15 mouse cellular contexts compared by ENCODE assay signal in the genomic region with DNA sequence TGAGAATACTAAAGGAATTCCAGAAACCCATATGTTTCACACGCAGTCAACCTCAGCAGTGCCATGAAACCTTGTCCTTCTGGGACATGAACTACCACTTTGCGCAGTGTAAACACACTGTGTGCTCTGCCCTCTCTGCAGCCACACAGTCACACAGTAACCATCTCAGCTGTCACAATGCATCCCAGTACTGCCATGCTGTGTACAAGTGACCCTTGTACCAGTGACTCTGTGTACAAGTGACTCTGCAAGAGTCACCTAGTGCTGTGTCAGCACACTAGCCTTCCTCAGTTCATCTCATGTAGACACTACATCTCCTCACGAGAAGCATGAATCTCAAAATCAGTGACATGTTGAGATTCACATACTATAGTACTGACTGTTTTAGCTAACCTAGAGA. TPM values are rescaled to one million over a fixed set of nuclear protein-coding genes. Genes with fewer than 3 reads are reported as not detected.
DNase-seq lines count a peak whose midpoint lies in the region; ATAC-seq and TF ChIP-seq lines count a peak whose summit lies in the region.
"Had no signal": no experiment of that assay in that cellular context is flagged by ENCODE, and none has a peak within 500 bp of the region (broad histone marks: within the 10 kb centered on the region; RNA-seq: fewer than 3 reads in every experiment).

No protein-coding gene starts in this region.

- no peaks in the 10 kb centered on the region for H3K9me3 ChIP-seq in intestine, postnatal 0 days (ENCODE audit: control insufficient read depth)
- no peaks in the 10 kb centered on the region for H3K9me3 ChIP-seq in intestine, embryonic 16.5 days (ENCODE audit: control insufficient read depth, low read length)
- H3K9me3 ChIP-seq in liver, postnatal 0 days (ENCODE audit: low read length), result no peaks in the 10 kb centered on the region
- no peaks in the 10 kb centered on the region for H3K9me3 ChIP-seq in liver, embryonic 12.5 days (replicated peaks)
- H3K9me3 ChIP-seq: embryonic facial prominence, embryonic 10.5 days; embryonic facial prominence, embryonic 12.5 days; forebrain, embryonic 13.5 days; forebrain, embryonic 15.5 days; G1E had no signal

- no peak for TF ChIP-seq EP300 in liver, postnatal 0 days (IDR thresholded peaks at IDR 0.05; ENCODE audit: low read depth)

- H3K27ac ChIP-seq in intestine, postnatal 0 days (ENCODE audit: low read depth, low read length), result no peak overlapping the region
- no peak overlapping the region for H3K27ac ChIP-seq in intestine, embryonic 16.5 days (ENCODE audit: low read length)
- H3K27ac ChIP-seq in liver, postnatal 0 days (ENCODE audit: low read depth), result no peak overlapping the region
- H3K27ac ChIP-seq in liver, embryonic 12.5 days, result no peak overlapping the region
- H3K27ac ChIP-seq: embryonic facial prominence, embryonic 10.5 days; embryonic facial prominence, embryonic 12.5 days; forebrain, embryonic 13.5 days; forebrain, embryonic 15.5 days had no signal

- DNase-seq in liver, postnatal 0 days, result no peak
- DNase-seq in yolk sac, embryonic 10.5 days (ENCODE audit: low spot score), result peak; percentile 50
- DNase-seq: adrenal gland, adult 8-10 months; cerebellum, adult 11-12 months had no signal

- no peaks in the 10 kb centered on the region for H3K27me3 ChIP-seq in intestine, postnatal 0 days (replicated peaks; ENCODE audit: control insufficient read depth, insufficient read depth, low read length)
- H3K27me3 ChIP-seq in intestine, embryonic 16.5 days (replicated peaks; ENCODE audit: control insufficient read depth, insufficient read depth, low read length), result no peaks in the 10 kb centered on the region
- no peaks in the 10 kb centered on the region for H3K27me3 ChIP-seq in liver, postnatal 0 days (ENCODE audit: insufficient read depth, low read length)
- H3K27me3 ChIP-seq in liver, embryonic 12.5 days (replicated peaks), result peaks cover 39% of the 10 kb centered on the region
- H3K27me3 ChIP-seq: forebrain, embryonic 15.5 days; Patski had no signal

- H3K4me1 ChIP-seq in intestine, postnatal 0 days (replicated peaks; ENCODE audit: control insufficient read depth, insufficient read depth, low read length), result 0 out of 2 replicates have a peak, but pooled peaks cover 4% of the 10 kb centered on the region
- H3K4me1 ChIP-seq in intestine, embryonic 16.5 days (ENCODE audit: control insufficient read depth, insufficient read depth, low read length), result peaks cover 27% of the 10 kb centered on the region
- H3K4me1 ChIP-seq in liver, postnatal 0 days (ENCODE audit: insufficient read depth), result 0 out of 2 replicates have a peak, but pooled peaks cover 4% of the 10 kb centered on the region
- H3K4me1 ChIP-seq in liver, embryonic 12.5 days, result peaks cover 7% of the 10 kb centered on the region; the same call in 1 of the 2 replicates

- H3K4me2 ChIP-seq in intestine, postnatal 0 days (replicated peaks; ENCODE audit: low read depth), result no peak overlapping the region
- H3K4me2 ChIP-seq in intestine, embryonic 16.5 days (ENCODE audit: low read depth, low read length), result no peak overlapping the region
- H3K4me2 ChIP-seq in liver, postnatal 0 days (ENCODE audit: low read depth, low read length), result no peak overlapping the region
- H3K4me2 ChIP-seq in liver, embryonic 12.5 days, result no peak overlapping the region
- H3K4me2 ChIP-seq: embryonic facial prominence, embryonic 12.5 days; forebrain, embryonic 13.5 days; forebrain, embryonic 15.5 days had no signal

- no peaks in the 10 kb centered on the region for H3K36me3 ChIP-seq in intestine, postnatal 0 days (ENCODE audit: control insufficient read depth, insufficient read depth)
- no peaks in the 10 kb centered on the region for H3K36me3 ChIP-seq in intestine, embryonic 16.5 days (ENCODE audit: control insufficient read depth, insufficient read depth, low read length)
- H3K36me3 ChIP-seq in liver, postnatal 0 days (replicated peaks; ENCODE audit: insufficient read depth, low read length), result no peaks in the 10 kb centered on the region
- H3K36me3 ChIP-seq in liver, embryonic 12.5 days, result no peaks in the 10 kb centered on the region
- H3K36me3 ChIP-seq: embryonic facial prominence, embryonic 10.5 days; embryonic facial prominence, embryonic 12.5 days; forebrain, embryonic 15.5 days; G1E had no signal

- H3K9ac ChIP-seq in intestine, postnatal 0 days (ENCODE audit: low read depth, low read length), result no peak overlapping the region
- H3K9ac ChIP-seq in intestine, embryonic 16.5 days (ENCODE audit: low read depth, low read length), result no peak overlapping the region
- H3K9ac ChIP-seq in liver, postnatal 0 days (replicated peaks), result no peak overlapping the region
- no peak overlapping the region for H3K9ac ChIP-seq in liver, embryonic 12.5 days
- H3K9ac ChIP-seq: embryonic facial prominence, embryonic 12.5 days; forebrain, embryonic 13.5 days; forebrain, embryonic 15.5 days had no signal

- 90% methylated on average over 3 of the region's 3 CpGs for WGBS in intestine, postnatal 0 days
- 90% methylated on average over 3 of the region's 3 CpGs for WGBS in intestine, embryonic 16.5 days
- 70% methylated on average over 3 of the region's 3 CpGs for WGBS in liver, postnatal 0 days (ENCODE audit: insufficient replicate concordance)
- 74% methylated on average over 3 of the region's 3 CpGs for WGBS in liver, embryonic 12.5 days (ENCODE audit: insufficient replicate concordance)

- no peak overlapping the region for H3K4me3 ChIP-seq in intestine, postnatal 0 days (ENCODE audit: low read depth, low read length)
- H3K4me3 ChIP-seq in intestine, embryonic 16.5 days (ENCODE audit: low read length), result no peak overlapping the region
- H3K4me3 ChIP-seq in liver, postnatal 0 days (ENCODE audit: low read depth, low read length), result no peak overlapping the region
- H3K4me3 ChIP-seq in liver, embryonic 12.5 days, result no peak overlapping the region
- H3K4me3 ChIP-seq: embryonic facial prominence, embryonic 10.5 days; embryonic facial prominence, embryonic 12.5 days; forebrain, embryonic 13.5 days; forebrain, embryonic 15.5 days had no signal

- TF ChIP-seq CTCF in intestine, postnatal 0 days (IDR thresholded peaks at IDR 0.05; ENCODE audit: low read depth), result no peak
- no peak for TF ChIP-seq CTCF in liver, postnatal 0 days (IDR thresholded peaks at IDR 0.05; ENCODE audit: low read depth)

- ATAC-seq in intestine, postnatal 0 days, result peak; percentile 57
- ATAC-seq in intestine, embryonic 16.5 days, result no peak
- peak; percentile 84 for ATAC-seq in liver, postnatal 0 days
- no peak for ATAC-seq in liver, embryonic 12.5 days
- ATAC-seq: forebrain, embryonic 13.5 days; forebrain, embryonic 15.5 days; Patski had no signal

RNA-seq across cellular contexts. Expression of a gene that starts 8.0 kb away (rescaled TPM):
- 7.2 and 7.8 TPM in 2 replicates for polyA plus RNA-seq in intestine, postnatal 0 days (2015; fragmentation: Nextera tagmentation; extraction: Ambion mirVana)
- polyA plus RNA-seq in intestine, embryonic 16.5 days (2015; fragmentation: Nextera tagmentation; extraction: Ambion mirVana), result 0.51 and 4.2 TPM in 2 replicates
- polyA plus RNA-seq in liver, postnatal 0 days (2015; fragmentation: Nextera tagmentation; extraction: Ambion mirVana), result 0.19 and 0.33 TPM in 2 replicates
- 0.68 and 1.4 TPM in 2 replicates for polyA plus RNA-seq in liver, embryonic 12.5 days (2016; fragmentation: Nextera tagmentation; extraction: Ambion mirVana)
- polyA plus RNA-seq: activated CD4-positive, CD25-positive, alpha-beta regulatory T cell, adult 4 months; CD4-positive, CD25-positive, alpha-beta regulatory T cell, adult 4 months had no signal

RNA-seq across cellular contexts. Expression of a gene that starts 38.8 kb away (rescaled TPM):
- 53.2 and 56.6 TPM in 2 replicates for polyA plus RNA-seq in intestine, postnatal 0 days (2015; fragmentation: Nextera tagmentation; extraction: Ambion mirVana)
- 89.8 and 91.7 TPM in 2 replicates for polyA plus RNA-seq in intestine, embryonic 16.5 days (2015; fragmentation: Nextera tagmentation; extraction: Ambion mirVana)
- 17.6 and 17.7 TPM in 2 replicates for polyA plus RNA-seq in liver, postnatal 0 days (2015; fragmentation: Nextera tagmentation; extraction: Ambion mirVana)
- polyA plus RNA-seq in liver, embryonic 12.5 days (2016; fragmentation: Nextera tagmentation; extraction: Ambion mirVana), result 53.6 and 54.5 TPM in 2 replicates

Comparison
In these comparisons a context has a peak if more than half of its experiments do, and no peak if none do; other contexts are left out.
1. ATAC-seq: peak in intestine, postnatal 0 days (single experiment) and liver, postnatal 0 days (single experiment); none in intestine, embryonic 16.5 days (single experiment) and liver, embryonic 12.5 days (single experiment).